Mouse (Mus musculus) layer of hippocampus, adult 6 months (tissue): Measurements from ENCODE around the gene Ccl21a. TPM values are rescaled to one million over a fixed set of nuclear protein-coding genes. Genes with fewer than 3 reads are reported as not detected.

Experiments
- long read RNA-seq, 2 experiments: library from polyadenylated mRNA; unstranded; transcript quantifications; one replicate each; pipeline ENCODE4 v2.0.0; 2019 to 2020
- polyA plus RNA-seq: library from polyadenylated mRNA; unstranded; fragments of <200 nt; fragmentation: Nextera tagmentation; gene quantifications from 2 replicates; pipeline ENCODE4 v1.2.3, GENCODE M21; 2021

Gene Ccl21a
- 0.19 and 0.38 TPM in 2 replicates for polyA plus RNA-seq
- long read RNA-seq, experiment 1 = 0 reads
- long read RNA-seq, experiment 2, partial matches to known transcripts = 0 of 26 reads
- long read RNA-seq, experiment 2, other reads (novel, unspliced or antisense) = 26 of 26 reads

GRCm38 (mm10) chr4:42773893-42774292 lies at the start of gene Ccl21a:
Gene Ccl21a (minus strand): TSS chr4:42773993.

GRCm38 (mm10) chr4:42756477-42756876 lies 17.3 kb downstream of the Ccl21a start, which contains the start of gene Ccl19:
Gene Ccl19 (minus strand): TSS chr4:42756577.

GRCm38 (mm10) chr4:42735245-42735644 lies 38.5 kb downstream of the Ccl21a start, which contains the start of gene 4930578G10Rik:
Gene 4930578G10Rik (plus strand): TSS chr4:42735545.

Other genes starting within 250 kb of the Ccl21a start
- 0.31 TPM in 1 of 2 replicates, not detected in the other for gene Fam205a2, start 245.8 kb downstream of the Ccl21a start, polyA plus RNA-seq
- gene Gm10591, start 161.8 kb downstream of the Ccl21a start, polyA plus RNA-seq = not detected in 2 replicates
- 0.55 and 0.89 TPM in 2 replicates for gene Gm2564, start 144.3 kb downstream of the Ccl21a start, polyA plus RNA-seq
- not detected in 2 replicates for gene Ccl27b, start 118.7 kb downstream of the Ccl21a start, polyA plus RNA-seq
- gene Il11ra2, start 112.1 kb downstream of the Ccl21a start, polyA plus RNA-seq = 0.44 and 0.49 TPM in 2 replicates
- not detected in 2 replicates for gene 4930578G10Rik, start 38.4 kb downstream of the Ccl21a start, polyA plus RNA-seq
- gene Ccl19, start 17.4 kb downstream of the Ccl21a start, polyA plus RNA-seq = 1.3 and 1.5 TPM in 2 replicates
- gene Fam205a1, start 79.9 kb upstream of the Ccl21a start, polyA plus RNA-seq = 0.04 TPM in 1 of 2 replicates, not detected in the other
- 0.64 TPM in 2 replicates for gene Gm12394, start 82.8 kb upstream of the Ccl21a start, polyA plus RNA-seq
- 1.2 and 1.3 TPM in 2 replicates for gene Fam205c, start 100.2 kb upstream of the Ccl21a start, polyA plus RNA-seq
- 32.3 and 41.2 TPM in 2 replicates for gene Phf24, start 142.7 kb upstream of the Ccl21a start, polyA plus RNA-seq
- gene Dnajb5, start 175.8 kb upstream of the Ccl21a start, polyA plus RNA-seq = 27.5 and 37.2 TPM in 2 replicates
- gene 1700022I11Rik, start 195.6 kb upstream of the Ccl21a start, polyA plus RNA-seq = 0.15 and 0.26 TPM in 2 replicates
- gene Vcp, start 226.5 kb upstream of the Ccl21a start, polyA plus RNA-seq = 183 and 188 TPM in 2 replicates
- 4.7 TPM in 2 replicates for gene Fancg, start 236.5 kb upstream of the Ccl21a start, polyA plus RNA-seq